Mouse (Mus musculus) neural tube, embryonic 15.5 days (tissue): ENCODE data around the gene Skiv2l. TPM values are rescaled to one million over a fixed set of nuclear protein-coding genes. Genes with fewer than 3 reads are reported as not detected.

Source experiments
- ATAC-seq: fragments of 200-750 bp; cut with Nextera tagmentation; 2 replicates; pipeline ENCODE4 v1.8.0; 2017; ENCODE audit warnings: mild to moderate bottlenecking, moderate TSS enrichment, moderate library complexity; ENCODE audit not compliant: low FRiP score
- H3K27ac ChIP-seq: fragments of 300-500 bp; sonication (generic); replicated peaks from 2 replicates; pipeline ENCODE4 v1.5.1; 2015; ENCODE audit warnings: mild to moderate bottlenecking, inconsistent platforms
- H3K27me3 ChIP-seq: fragments of 300-500 bp; sonication (generic); replicated peaks from 2 replicates; pipeline ENCODE4 v1.6.1; 2015; ENCODE audit warnings: inconsistent platforms
- H3K36me3 ChIP-seq: fragments of 300-500 bp; sonication (generic); 2 replicates; pipeline ENCODE4 v1.6.1; 2015; ENCODE audit warnings: inconsistent platforms
- H3K4me1 ChIP-seq: fragments of 300-500 bp; sonication (generic); 2 replicates; pipeline ENCODE4 v1.6.1; 2015; ENCODE audit warnings: inconsistent platforms
- H3K4me2 ChIP-seq: fragments of 300-500 bp; sonication (generic); 2 replicates; pipeline ENCODE4 v1.6.1; 2015; ENCODE audit warnings: inconsistent platforms, mild to moderate bottlenecking, moderate library complexity
- H3K4me3 ChIP-seq: fragments of 300-500 bp; sonication (generic); replicated peaks from 2 replicates; pipeline ENCODE4 v1.5.1; 2015; ENCODE audit warnings: mild to moderate bottlenecking, inconsistent platforms
- H3K9ac ChIP-seq: fragments of 300-500 bp; sonication (generic); replicated peaks from 2 replicates; pipeline ENCODE4 v1.6.1; 2015; ENCODE audit warnings: mild to moderate bottlenecking, inconsistent platforms
- H3K9me3 ChIP-seq: fragments of 300-500 bp; sonication (generic); replicated peaks from 2 replicates; pipeline ENCODE4 v1.6.1; 2016; ENCODE audit warnings: inconsistent platforms
- WGBS: fragments of 180-500 bp; shearing (Covaris S2); methylation state at CpG from one replicate; pipeline ENCODE4 v1.1.7; 2015; ENCODE audit warnings: mixed read lengths; 5-methylcytosine and 5-hydroxymethylcytosine counted together
- polyA plus RNA-seq: library from polyadenylated mRNA; unstranded; fragments of >200 nt; fragmentation: Nextera tagmentation; extraction: Ambion mirVana; gene quantifications from 2 replicates; pipeline ENCODE4 v1.2.1, GENCODE M21; 2015

The Skiv2l gene
- polyA plus RNA-seq, result 56.6 and 57.4 TPM in 2 replicates

GRCm38 (mm10) chr17:34849722-34850516, at the start of gene Skiv2l, which contains the start of gene Nelfe:
TSS of gene Skiv2l (minus strand) at chr17:34850210.
TSS of gene Nelfe (plus strand) at chr17:34850391.
- no peaks in the 10 kb centered on the region for H3K27me3 ChIP-seq
- H3K4me1 ChIP-seq, result peaks cover 25% of the 10 kb centered on the region
- peaks cover 60% of the 10 kb centered on the region for H3K36me3 ChIP-seq
- H3K4me2 ChIP-seq, result peak within 1 kb of the TSS; percentile 95
- WGBS, result under 1% methylated on average over 63 of the region's 65 CpGs
- H3K4me3 ChIP-seq, result peak within 1 kb of the TSS; percentile 91
- H3K9ac ChIP-seq, result peak within 1 kb of the TSS; percentile 95
- peak within 1 kb of the TSS; percentile 74 for H3K27ac ChIP-seq
- peak; percentile 97 for ATAC-seq
- no peaks in the 10 kb centered on the region for H3K9me3 ChIP-seq

GRCm38 (mm10) chr17:34899053-34899889, 49.3 kb upstream of the Skiv2l start:
- Histone ChIP-seq H3K27me3 (no peaks in the 10 kb centered on the region), H3K4me2 (peak overlapping the region; percentile 98), H3K9me3 (no peaks in the 10 kb centered on the region), H3K36me3 (peaks cover 23% of the 10 kb centered on the region), H3K27ac (peak overlapping the region; percentile 97), H3K4me3 (peak overlapping the region; percentile 86), H3K4me1 (peaks cover 42% of the 10 kb centered on the region), H3K9ac (peak overlapping the region; percentile 95)
- 0% methylated on average over 32 of the region's 45 CpGs for WGBS
- ATAC-seq, result no peak

- H3K27me3 ChIP-seq, result no peaks in the 10 kb centered on the region
- H3K4me3 ChIP-seq, result peak overlapping the region; percentile 86
- H3K4me1 ChIP-seq, result peaks cover 45% of the 10 kb centered on the region
- H3K9ac ChIP-seq, result peak overlapping the region; percentile 95
- H3K4me2 ChIP-seq, result peak overlapping the region; percentile 98
- H3K9me3 ChIP-seq, result no peaks in the 10 kb centered on the region
- ATAC-seq, result peak; percentile 12; the same call in 1 of the 2 replicates
- peaks cover 17% of the 10 kb centered on the region for H3K36me3 ChIP-seq
- WGBS, result no CpG with 5 or more reads among the region's 47 CpGs
- H3K27ac ChIP-seq, result peak overlapping the region; percentile 97
Observed at GRCm38 (mm10) chr17:34898706-34899052, 48.7 kb upstream of the Skiv2l start.

- Histone ChIP-seq H3K27ac (peak within 1 kb of the TSS; percentile 97), H3K4me2 (peak within 1 kb of the TSS; percentile 98), H3K9ac (peak within 1 kb of the TSS; percentile 95), H3K4me1 (peaks cover 49% of the 10 kb centered on the region), H3K36me3 (peaks cover 12% of the 10 kb centered on the region), H3K27me3 (no peaks in the 10 kb centered on the region), H3K9me3 (no peaks in the 10 kb centered on the region), H3K4me3 (peak within 1 kb of the TSS; percentile 86)
- WGBS, result 0% methylated on average over 24 of the region's 44 CpGs
- ATAC-seq, result peak; percentile 30
Observed at GRCm38 (mm10) chr17:34898160-34898586, 48.2 kb upstream of the Skiv2l start, which contains the start of the genes C2 and Ehmt2. TSS of gene C2 (minus strand) at chr17:34898265. TSS of gene Ehmt2 (plus strand) at chr17:34898469.

GRCm38 (mm10) chr17:34897373-34898159, 47.6 kb upstream of the Skiv2l start:
- peak overlapping the region; percentile 98 for H3K4me2 ChIP-seq
- no peaks in the 10 kb centered on the region for H3K9me3 ChIP-seq
- H3K4me3 ChIP-seq, result peak overlapping the region; percentile 86
- H3K9ac ChIP-seq, result peak overlapping the region; percentile 95
- no peaks in the 10 kb centered on the region for H3K27me3 ChIP-seq
- WGBS, result 20% methylated on average over 10 of the region's 10 CpGs
- peaks cover 6% of the 10 kb centered on the region for H3K36me3 ChIP-seq
- H3K27ac ChIP-seq, result peak overlapping the region; percentile 97
- H3K4me1 ChIP-seq, result peaks cover 49% of the 10 kb centered on the region
- ATAC-seq, result no peak

GRCm38 (mm10) chr17:34896366-34896765, 46.4 kb upstream of the Skiv2l start:
- Histone ChIP-seq H3K4me1 (peaks cover 49% of the 10 kb centered on the region), H3K27me3 (no peaks in the 10 kb centered on the region), H3K9me3 (no peaks in the 10 kb centered on the region), H3K4me2 (peak overlapping the region; percentile 98), H3K27ac (0 out of 2 replicates have a peak overlapping the region, but pooled peaks have one; percentile 1), H3K9ac (no peak overlapping the region), H3K36me3 (no peaks in the 10 kb centered on the region), H3K4me3 (peak overlapping the region; percentile 71)
- ATAC-seq, result no peak
- WGBS, result 85% methylated on average over 17 of the region's 17 CpGs

GRCm38 (mm10) chr17:34895724-34896123, 45.7 kb upstream of the Skiv2l start:
- ATAC-seq, result no peak
- 90% methylated on average over 15 of the region's 15 CpGs for WGBS
- Histone ChIP-seq H3K9ac (peak overlapping the region; percentile 93), H3K27ac (peak overlapping the region; percentile 95), H3K9me3 (no peaks in the 10 kb centered on the region), H3K4me1 (peaks cover 44% of the 10 kb centered on the region), H3K4me2 (peak overlapping the region; percentile 98), H3K36me3 (no peaks in the 10 kb centered on the region), H3K4me3 (peak overlapping the region; percentile 71), H3K27me3 (no peaks in the 10 kb centered on the region)

GRCm38 (mm10) chr17:34894801-34895530, 45.0 kb upstream of the Skiv2l start:
- Histone ChIP-seq H3K4me1 (peaks cover 36% of the 10 kb centered on the region), H3K27ac (peak overlapping the region; percentile 95), H3K4me2 (peak overlapping the region; percentile 98), H3K9ac (peak overlapping the region; percentile 93), H3K36me3 (no peaks in the 10 kb centered on the region), H3K9me3 (no peaks in the 10 kb centered on the region), H3K4me3 (peak overlapping the region; percentile 71), H3K27me3 (no peaks in the 10 kb centered on the region)
- 6% methylated on average over 45 of the region's 51 CpGs for WGBS
- peak; percentile 36 for ATAC-seq

GRCm38 (mm10) chr17:34894074-34894597, 44.1 kb upstream of the Skiv2l start:
- under 1% methylated on average over 39 of the region's 51 CpGs for WGBS
- H3K27ac ChIP-seq, result peak overlapping the region; percentile 95
- H3K4me2 ChIP-seq, result peak overlapping the region; percentile 98
- peak overlapping the region; percentile 93 for H3K9ac ChIP-seq
- H3K4me3 ChIP-seq, result peak overlapping the region; percentile 71
- H3K4me1 ChIP-seq, result peaks cover 34% of the 10 kb centered on the region
- H3K27me3 ChIP-seq, result no peaks in the 10 kb centered on the region
- peak; percentile 91 for ATAC-seq
- H3K9me3 ChIP-seq, result no peaks in the 10 kb centered on the region
- no peaks in the 10 kb centered on the region for H3K36me3 ChIP-seq

GRCm38 (mm10) chr17:34893072-34893824, 43.2 kb upstream of the Skiv2l start:
- H3K9ac ChIP-seq, result no peak overlapping the region
- WGBS, result 70% methylated on average over 12 of the region's 12 CpGs
- peak overlapping the region; percentile 71 for H3K4me3 ChIP-seq
- no peak for ATAC-seq
- H3K9me3 ChIP-seq, result no peaks in the 10 kb centered on the region
- no peaks in the 10 kb centered on the region for H3K27me3 ChIP-seq
- H3K4me2 ChIP-seq, result peak overlapping the region; percentile 98
- no peaks in the 10 kb centered on the region for H3K36me3 ChIP-seq
- H3K27ac ChIP-seq, result peak overlapping the region; percentile 95
- peaks cover 34% of the 10 kb centered on the region for H3K4me1 ChIP-seq
